Mouse (Mus musculus) forebrain, embryonic 15.5 days (tissue): Measurements from ENCODE around the gene Ltbp1. TPM values are rescaled to one million over a fixed set of nuclear protein-coding genes. Genes with fewer than 3 reads are reported as not detected.

ENCODE experiments used
- ATAC-seq: fragments of 200-750 bp; cut with Nextera tagmentation; replicated peaks from 2 replicates; pipeline ENCODE4 v1.8.0; 2017; ENCODE audit warnings: mild to moderate bottlenecking, moderate TSS enrichment, moderate library complexity
- H3K27ac ChIP-seq: fragments of 300-500 bp; sonication (generic); replicated peaks from 2 replicates; pipeline ENCODE4 v1.5.1; 2015; ENCODE audit warnings: mild to moderate bottlenecking, inconsistent platforms
- H3K27me3 ChIP-seq: fragments of 300-500 bp; sonication (generic); 2 replicates; pipeline ENCODE4 v1.6.1; 2015; ENCODE audit warnings: inconsistent platforms
- H3K36me3 ChIP-seq: fragments of 300-500 bp; sonication (generic); 2 replicates; pipeline ENCODE4 v1.6.1; 2015; ENCODE audit warnings: mild to moderate bottlenecking, inconsistent platforms
- H3K4me1 ChIP-seq: fragments of 300-500 bp; sonication (generic); 2 replicates; pipeline ENCODE4 v1.6.1; 2015; ENCODE audit warnings: inconsistent platforms
- H3K4me2 ChIP-seq: fragments of 300-500 bp; sonication (generic); replicated peaks from 2 replicates; pipeline ENCODE4 v1.6.1; 2015; ENCODE audit warnings: mild to moderate bottlenecking, inconsistent platforms
- H3K4me3 ChIP-seq: fragments of 300-500 bp; sonication (generic); 2 replicates; pipeline ENCODE4 v1.5.1; 2015; ENCODE audit warnings: mild to moderate bottlenecking, inconsistent platforms
- H3K9ac ChIP-seq: fragments of 300-500 bp; sonication (generic); replicated peaks from 2 replicates; pipeline ENCODE4 v1.6.1; 2015; ENCODE audit warnings: mild to moderate bottlenecking, inconsistent platforms
- H3K9me3 ChIP-seq: fragments of 300-500 bp; sonication (generic); 2 replicates; pipeline ENCODE4 v1.6.1; 2016; ENCODE audit warnings: inconsistent platforms
- WGBS: fragments of 180-500 bp; shearing (Covaris S2); methylation state at CpG from one replicate; pipeline ENCODE4 v1.1.7; 2015; ENCODE audit warnings: mixed read lengths; 5-methylcytosine and 5-hydroxymethylcytosine counted together
- polyA plus RNA-seq: library from polyadenylated mRNA; unstranded; fragments of >200 nt; fragmentation: Nextera tagmentation; extraction: Ambion mirVana; gene quantifications from 2 replicates; pipeline ENCODE4 v1.2.1, GENCODE M21; 2015

Gene Ltbp1
- polyA plus RNA-seq, 1 experiment from 2014 or later = 4.0 TPM

DNA sequence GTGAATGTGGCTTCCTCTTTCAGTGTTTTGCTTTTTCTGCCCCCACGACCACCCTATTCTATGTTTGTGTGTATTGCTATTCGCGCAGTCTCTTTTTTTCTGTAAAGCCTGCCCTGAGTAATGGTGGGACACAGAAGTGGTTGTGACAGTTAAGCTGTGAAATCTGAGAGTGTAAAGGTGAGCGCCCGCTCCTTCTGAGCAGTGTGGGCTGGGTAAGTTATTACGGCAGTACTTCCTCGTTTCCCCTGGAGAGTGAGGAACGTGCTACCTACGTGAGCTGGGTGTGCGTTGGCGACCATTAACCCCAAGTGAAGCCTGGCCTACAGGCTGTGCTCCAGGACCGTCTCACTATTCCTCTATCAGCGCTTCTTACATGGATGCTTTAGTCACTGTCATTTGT, 328.4 kb downstream of the Ltbp1 start:
- Histone ChIP-seq H3K9me3 (no peaks in the 10 kb centered on the region), H3K4me3 (no peak overlapping the region), H3K9ac (no peak overlapping the region), H3K36me3 (no peaks in the 10 kb centered on the region), H3K27ac (no peak overlapping the region), H3K4me2 (no peak overlapping the region), H3K4me1 (no peaks in the 10 kb centered on the region), H3K27me3 (no peaks in the 10 kb centered on the region)
- WGBS = 93% methylated on average over 13 of the region's 13 CpGs
- ATAC-seq = no peak

DNA sequence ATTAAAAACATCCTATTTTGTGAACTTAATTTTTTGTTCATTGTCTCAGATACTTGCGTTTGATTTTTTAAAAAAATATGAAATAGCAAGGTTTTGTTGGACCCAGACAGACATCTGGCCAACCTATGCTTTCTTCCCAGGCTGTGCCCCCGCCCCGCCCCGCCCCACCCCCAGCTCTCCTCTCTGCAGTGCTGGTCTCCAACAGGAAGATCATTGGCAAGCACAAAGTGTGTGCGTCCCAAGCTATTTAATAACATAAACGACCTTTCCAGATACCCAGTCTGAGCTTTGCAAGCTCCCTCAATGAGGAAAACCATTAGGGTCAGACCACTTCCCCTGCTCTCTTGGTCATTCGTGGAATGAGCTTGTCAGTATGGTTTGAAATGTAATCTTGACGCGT, 330.3 kb downstream of the Ltbp1 start:
- no peak overlapping the region for H3K4me2 ChIP-seq
- H3K27me3 ChIP-seq = no peaks in the 10 kb centered on the region
- H3K4me1 ChIP-seq = no peaks in the 10 kb centered on the region
- H3K9ac ChIP-seq = no peak overlapping the region
- H3K27ac ChIP-seq = no peak overlapping the region
- WGBS = 84% methylated on average over 9 of the region's 9 CpGs
- H3K36me3 ChIP-seq = no peaks in the 10 kb centered on the region
- no peak for ATAC-seq
- H3K4me3 ChIP-seq = no peak overlapping the region
- no peaks in the 10 kb centered on the region for H3K9me3 ChIP-seq

DNA sequence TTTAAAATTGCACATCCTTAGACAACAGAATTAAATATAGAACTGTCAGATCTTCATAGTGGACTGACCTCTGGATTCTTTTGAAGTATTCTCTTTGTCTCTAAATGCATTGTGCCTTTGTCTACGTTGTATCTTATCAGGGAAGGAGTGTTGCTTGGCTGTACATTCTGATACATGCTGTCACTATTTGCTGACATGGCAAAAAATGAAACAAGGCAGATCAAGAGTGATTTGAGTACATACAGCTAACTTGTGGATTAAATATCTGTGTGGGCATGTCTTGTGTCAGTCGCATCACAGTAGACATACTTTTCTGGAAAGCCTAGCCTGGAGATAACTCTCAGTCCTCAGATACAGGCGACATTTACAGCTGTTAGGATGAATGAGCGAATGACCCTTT, 335.9 kb downstream of the Ltbp1 start:
- H3K4me1 ChIP-seq = no peaks in the 10 kb centered on the region
- 91% methylated on average over 4 of the region's 4 CpGs for WGBS
- no peak for ATAC-seq

DNA sequence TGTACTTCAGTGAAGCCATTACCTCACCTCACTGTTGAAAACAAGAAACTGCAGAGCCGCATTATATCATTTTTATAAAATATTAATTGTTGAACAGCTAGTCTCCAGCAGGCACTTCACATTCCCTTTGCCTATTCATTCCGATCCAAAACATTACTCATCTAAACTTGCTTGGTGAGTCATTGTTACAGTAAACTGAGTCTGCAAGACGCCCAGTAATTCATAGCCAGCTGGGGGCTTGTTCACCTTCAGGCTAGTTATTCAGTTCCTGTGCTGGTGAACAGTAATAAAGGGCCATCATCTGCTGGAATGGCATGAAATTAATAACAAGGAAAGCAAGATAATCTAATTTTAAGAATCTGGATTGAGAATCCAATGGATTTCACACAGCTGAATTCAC, 339.7 kb downstream of the Ltbp1 start:
- no peak overlapping the region for H3K4me2 ChIP-seq
- WGBS = 81% methylated on average over 3 of the region's 3 CpGs
- no peak overlapping the region for H3K9ac ChIP-seq
- H3K9me3 ChIP-seq = no peaks in the 10 kb centered on the region
- no peaks in the 10 kb centered on the region for H3K27me3 ChIP-seq
- H3K27ac ChIP-seq = no peak overlapping the region
- H3K4me3 ChIP-seq = no peak overlapping the region
- H3K4me1 ChIP-seq = no peaks in the 10 kb centered on the region
- no peaks in the 10 kb centered on the region for H3K36me3 ChIP-seq
- no peak for ATAC-seq

More for the DNA sequence above, 335.9 kb downstream of the Ltbp1 start:
- H3K4me2 ChIP-seq = no peak overlapping the region
- no peaks in the 10 kb centered on the region for H3K9me3 ChIP-seq
- no peak overlapping the region for H3K27ac ChIP-seq
- no peaks in the 10 kb centered on the region for H3K27me3 ChIP-seq
- H3K9ac ChIP-seq = no peak overlapping the region
- H3K36me3 ChIP-seq = no peaks in the 10 kb centered on the region
- no peak overlapping the region for H3K4me3 ChIP-seq

DNA sequence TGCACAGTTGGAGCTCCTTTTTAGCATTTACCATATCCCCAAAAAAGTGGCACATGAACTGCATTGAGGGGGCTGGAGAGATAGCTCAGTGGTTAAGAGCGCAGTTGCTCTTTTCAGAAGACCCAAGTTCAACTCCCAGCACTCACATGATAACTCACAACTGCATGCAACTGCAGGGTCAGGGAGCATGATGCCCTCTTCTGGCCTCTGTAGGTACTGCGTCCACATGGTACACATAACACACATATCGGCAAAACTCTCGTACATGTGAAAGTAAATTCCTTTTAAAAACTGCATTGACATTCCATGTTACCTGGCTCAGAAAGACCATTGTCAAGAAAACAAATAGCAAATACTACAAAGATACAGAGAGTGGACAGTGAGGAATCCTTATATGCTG, 342.0 kb downstream of the Ltbp1 start:
- H3K9me3 ChIP-seq = no peaks in the 10 kb centered on the region
- no peaks in the 10 kb centered on the region for H3K4me1 ChIP-seq
- no peaks in the 10 kb centered on the region for H3K36me3 ChIP-seq
- 98% methylated on average over 4 of the region's 4 CpGs for WGBS
- no peak overlapping the region for H3K4me2 ChIP-seq
- H3K27me3 ChIP-seq = no peaks in the 10 kb centered on the region
- no peak overlapping the region for H3K27ac ChIP-seq
- H3K4me3 ChIP-seq = no peak overlapping the region
- no peak overlapping the region for H3K9ac ChIP-seq
- ATAC-seq = no peak

DNA sequence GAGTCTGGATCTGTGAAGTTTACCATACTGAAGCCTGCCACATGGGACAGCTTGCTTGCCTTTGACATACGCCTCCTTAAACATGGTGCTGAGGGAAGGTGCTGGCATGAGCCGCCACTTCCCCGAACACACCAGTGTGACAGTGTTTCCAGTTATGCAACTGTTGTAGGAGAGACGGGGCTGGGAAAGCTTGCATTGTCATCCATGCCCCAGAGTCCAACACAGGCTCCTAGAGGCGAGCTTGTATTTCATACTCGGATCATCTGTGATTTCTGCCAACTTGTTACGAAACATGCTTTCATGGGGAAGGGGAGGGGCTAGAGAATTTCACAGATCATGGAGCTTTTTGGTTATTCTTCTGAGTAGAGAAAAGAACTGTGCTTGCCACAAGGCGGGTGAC, 343.7 kb downstream of the Ltbp1 start:
- H3K9me3 ChIP-seq = no peaks in the 10 kb centered on the region
- no peaks in the 10 kb centered on the region for H3K36me3 ChIP-seq
- no peak overlapping the region for H3K27ac ChIP-seq
- ATAC-seq = no peak; the same call in 1 of the 2 replicates
- H3K4me3 ChIP-seq = no peak overlapping the region
- no peak overlapping the region for H3K9ac ChIP-seq
- no peak overlapping the region for H3K4me2 ChIP-seq
- H3K27me3 ChIP-seq = no peaks in the 10 kb centered on the region
- no peaks in the 10 kb centered on the region for H3K4me1 ChIP-seq
- whole genome bisulfite sequencing = 87% methylated on average over 8 of the region's 8 CpGs

DNA sequence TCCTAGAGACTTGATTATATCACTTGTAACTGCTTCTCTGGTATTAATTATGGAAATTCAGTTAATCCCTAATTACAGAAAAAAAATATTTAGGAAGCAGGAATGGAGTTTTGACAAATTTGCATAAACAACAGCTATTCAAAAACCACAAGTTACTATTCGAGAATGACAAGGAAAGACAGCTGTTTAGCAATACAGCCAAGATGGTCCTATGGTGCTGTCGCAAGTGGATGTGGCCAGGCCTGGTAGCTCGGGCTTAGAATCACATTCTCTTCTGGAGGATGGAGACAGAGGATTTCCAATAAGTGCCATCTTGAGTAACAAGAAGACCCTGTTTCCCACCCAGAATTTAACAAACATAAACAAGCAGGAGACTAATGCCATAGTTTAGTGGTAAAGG, 344.2 kb downstream of the Ltbp1 start:
- no peaks in the 10 kb centered on the region for H3K36me3 ChIP-seq
- no peak overlapping the region for H3K4me3 ChIP-seq
- no peak overlapping the region for H3K4me2 ChIP-seq
- H3K9me3 ChIP-seq = no peaks in the 10 kb centered on the region
- no peak for ATAC-seq
- no peaks in the 10 kb centered on the region for H3K4me1 ChIP-seq
- H3K9ac ChIP-seq = no peak overlapping the region
- no peak overlapping the region for H3K27ac ChIP-seq
- 86% methylated on average over 3 of the region's 3 CpGs for WGBS
- H3K27me3 ChIP-seq = no peaks in the 10 kb centered on the region

DNA sequence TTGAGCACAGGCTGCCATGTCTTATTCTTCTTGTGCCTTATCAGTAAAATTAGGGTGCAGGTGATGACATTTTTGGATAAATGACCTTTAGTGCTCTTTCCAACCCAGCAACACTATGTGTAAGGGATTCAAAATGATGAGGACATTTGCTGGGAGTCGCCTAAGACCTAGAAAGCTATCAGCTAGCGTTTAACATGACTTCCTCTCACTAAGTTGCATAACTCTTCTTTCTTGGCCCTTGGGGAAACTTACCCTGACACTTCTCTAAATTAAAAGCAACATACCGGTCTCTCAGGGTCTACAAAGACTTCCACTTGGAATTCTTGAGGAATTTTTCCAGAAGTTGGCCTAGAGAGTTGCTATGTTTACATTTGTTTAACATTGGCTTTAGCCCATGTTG, 348.0 kb downstream of the Ltbp1 start:
- H3K4me3 ChIP-seq = no peak overlapping the region
- H3K4me1 ChIP-seq = no peaks in the 10 kb centered on the region
- H3K9ac ChIP-seq = no peak overlapping the region
- no peak overlapping the region for H3K27ac ChIP-seq
- ATAC-seq = no peak
- no peaks in the 10 kb centered on the region for H3K27me3 ChIP-seq
- no peaks in the 10 kb centered on the region for H3K36me3 ChIP-seq
- H3K4me2 ChIP-seq = no peak overlapping the region
- H3K9me3 ChIP-seq = no peaks in the 10 kb centered on the region
- whole genome bisulfite sequencing = 84% methylated on average over 3 of the region's 3 CpGs

DNA sequence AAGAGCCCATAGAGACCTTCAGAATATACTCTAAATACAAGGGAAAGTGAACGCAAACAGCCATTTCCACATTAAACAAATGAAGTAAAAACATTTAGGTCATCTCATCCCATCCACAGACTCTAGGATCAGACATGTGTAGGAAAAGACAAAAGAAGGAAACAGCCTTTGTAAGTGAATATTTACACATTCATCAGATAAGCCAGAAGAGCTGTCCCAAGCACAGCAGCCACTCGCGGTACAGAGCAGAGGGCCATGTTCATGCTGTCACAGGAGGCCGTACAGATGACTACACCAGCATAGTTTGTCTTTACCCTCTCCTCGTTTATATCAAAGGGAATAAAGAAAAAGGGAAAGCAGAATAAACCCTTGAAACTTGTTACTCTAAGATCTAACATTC, 350.1 kb downstream of the Ltbp1 start:
- no peak overlapping the region for H3K9ac ChIP-seq
- no peaks in the 10 kb centered on the region for H3K27me3 ChIP-seq
- no peaks in the 10 kb centered on the region for H3K9me3 ChIP-seq
- H3K27ac ChIP-seq = no peak overlapping the region
- WGBS = 85% methylated on average over 5 of the region's 5 CpGs
- H3K4me2 ChIP-seq = no peak overlapping the region
- H3K4me1 ChIP-seq = no peaks in the 10 kb centered on the region
- no peaks in the 10 kb centered on the region for H3K36me3 ChIP-seq
- ATAC-seq = no peak
- no peak overlapping the region for H3K4me3 ChIP-seq

DNA sequence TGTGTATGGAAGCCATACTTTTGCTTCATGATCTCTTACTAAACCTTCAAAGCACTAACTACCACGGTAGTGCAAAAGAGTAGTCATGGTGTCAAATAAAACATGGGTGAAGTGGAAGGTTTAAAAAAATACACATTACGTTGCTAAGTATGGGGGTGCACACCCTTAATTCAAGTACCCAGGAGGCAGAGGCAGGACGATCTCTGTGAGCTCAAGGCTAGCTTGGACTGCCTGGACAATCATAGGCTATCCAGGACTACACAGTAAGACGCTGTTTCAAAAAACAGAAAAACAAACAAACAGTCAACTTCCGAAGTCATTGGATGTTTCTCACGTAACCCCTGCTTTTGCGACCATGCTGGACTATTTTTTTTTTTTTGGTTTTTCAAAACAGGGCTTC, 354.7 kb downstream of the Ltbp1 start:
- H3K4me1 ChIP-seq = no peaks in the 10 kb centered on the region
- 93% methylated on average over 7 of the region's 7 CpGs for WGBS
- no peaks in the 10 kb centered on the region for H3K36me3 ChIP-seq
- H3K9me3 ChIP-seq = no peaks in the 10 kb centered on the region
- ATAC-seq = no peak
- no peak overlapping the region for H3K27ac ChIP-seq
- no peak overlapping the region for H3K9ac ChIP-seq
- H3K4me3 ChIP-seq = no peak overlapping the region
- no peak overlapping the region for H3K4me2 ChIP-seq
- H3K27me3 ChIP-seq = no peaks in the 10 kb centered on the region

DNA sequence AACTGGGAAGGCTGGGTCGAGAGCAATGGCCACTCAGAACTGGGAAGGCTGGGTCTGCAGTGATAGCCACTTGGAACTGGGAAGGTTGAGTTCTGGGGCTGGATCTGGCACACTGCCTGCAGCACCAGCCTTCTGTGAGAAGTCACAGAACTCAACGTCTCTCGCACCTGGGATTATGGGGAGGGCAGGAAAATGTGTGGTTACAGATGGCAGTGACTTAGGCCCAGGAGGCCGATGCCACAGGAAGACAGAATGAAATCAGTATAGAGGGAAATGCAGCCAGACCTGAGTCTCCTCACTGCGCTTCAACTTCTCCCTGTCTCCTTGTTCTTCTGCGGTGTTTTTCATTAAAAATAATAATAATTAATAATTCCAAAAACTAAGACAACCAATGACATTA, 361.0 kb downstream of the Ltbp1 start:
- no peaks in the 10 kb centered on the region for H3K4me1 ChIP-seq
- no peak for ATAC-seq

DNA sequence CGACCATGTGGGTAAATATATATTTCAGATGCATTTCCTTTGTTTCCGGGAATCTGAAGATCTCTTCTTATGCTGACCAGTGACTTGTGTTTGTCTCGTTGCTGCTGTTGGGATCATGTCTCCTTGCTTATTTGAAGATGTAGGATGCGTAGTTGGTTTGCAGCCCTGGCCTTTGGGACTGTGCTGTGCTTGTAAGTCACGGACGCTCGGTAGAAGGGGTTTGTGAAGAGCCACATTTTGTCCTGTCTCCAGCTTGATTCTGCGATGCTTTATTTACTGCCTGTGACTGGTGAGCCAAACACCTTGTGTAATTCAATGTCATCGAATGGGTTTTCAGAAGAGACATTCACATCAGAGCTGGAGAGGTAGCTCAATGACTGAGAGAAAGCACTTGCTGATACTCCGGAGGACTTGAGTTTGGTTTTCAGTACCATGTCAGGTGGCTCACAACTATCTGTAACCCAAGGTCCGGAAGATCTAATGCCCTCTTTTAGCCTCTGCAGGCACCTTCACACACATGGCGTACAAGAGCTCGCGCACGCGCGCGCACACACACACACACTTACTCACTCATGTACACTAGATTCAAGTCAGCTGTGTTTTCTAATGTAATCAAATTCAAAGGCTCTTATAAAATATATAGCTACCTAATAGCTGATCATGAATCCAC, 362.3 kb downstream of the Ltbp1 start:
- 96% methylated on average over 18 of the region's 18 CpGs for WGBS
- Histone ChIP-seq H3K4me1 (no peaks in the 10 kb centered on the region), H3K9ac (no peak overlapping the region), H3K4me3 (no peak overlapping the region), H3K27ac (no peak overlapping the region), H3K27me3 (no peaks in the 10 kb centered on the region), H3K4me2 (no peak overlapping the region), H3K36me3 (no peaks in the 10 kb centered on the region), H3K9me3 (no peaks in the 10 kb centered on the region)
- no peak for ATAC-seq

More for the DNA sequence above, 361.0 kb downstream of the Ltbp1 start:
- H3K9ac ChIP-seq = no peak overlapping the region
- H3K4me2 ChIP-seq = no peak overlapping the region
- H3K9me3 ChIP-seq = no peaks in the 10 kb centered on the region
- 89% methylated on average over 6 of the region's 6 CpGs for WGBS
- H3K36me3 ChIP-seq = no peaks in the 10 kb centered on the region
- H3K4me3 ChIP-seq = no peak overlapping the region
- H3K27me3 ChIP-seq = no peaks in the 10 kb centered on the region
- no peak overlapping the region for H3K27ac ChIP-seq

DNA sequence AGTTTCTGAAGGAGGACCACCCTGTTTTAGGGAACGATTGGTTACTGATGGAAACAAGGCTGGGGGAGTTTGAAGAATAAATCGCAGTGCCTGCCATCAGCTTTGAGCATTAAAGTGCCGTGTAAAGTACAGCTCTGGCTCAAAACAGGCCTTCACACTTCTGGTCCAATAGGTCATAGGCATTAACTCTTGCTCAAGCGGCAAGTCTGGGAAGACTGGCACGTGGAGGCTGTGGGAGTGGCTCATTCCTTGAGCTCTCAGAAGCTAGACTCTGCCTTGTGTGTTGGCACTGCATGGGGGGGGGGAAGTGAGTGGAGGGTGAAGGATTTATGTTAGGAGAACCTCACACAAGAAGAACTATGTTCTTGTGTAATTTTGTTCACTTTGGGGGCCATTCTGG, 363.2 kb downstream of the Ltbp1 start:
- H3K9me3 ChIP-seq = no peaks in the 10 kb centered on the region
- no peaks in the 10 kb centered on the region for H3K36me3 ChIP-seq
- no peaks in the 10 kb centered on the region for H3K27me3 ChIP-seq
- no peak overlapping the region for H3K4me3 ChIP-seq
- no peak overlapping the region for H3K9ac ChIP-seq
- H3K27ac ChIP-seq = no peak overlapping the region
- ATAC-seq = no peak
- no peaks in the 10 kb centered on the region for H3K4me1 ChIP-seq
- 75% methylated on average over 5 of the region's 5 CpGs for WGBS
- no peak overlapping the region for H3K4me2 ChIP-seq
